Mouse (Mus musculus) kidney, adult 11 months (tissue): ENCODE measurements around the gene Atg4d.
"Not testable (repeated sequence)": the region's sequence is repeated elsewhere in the genome, so short reads cannot be mapped to it uniquely, and the experiment has no call there.

Experiments
- DNase-seq: peaks from one replicate; pipeline ENCODE4 v3.0.0; 2022

The Atg4d gene

DNA sequence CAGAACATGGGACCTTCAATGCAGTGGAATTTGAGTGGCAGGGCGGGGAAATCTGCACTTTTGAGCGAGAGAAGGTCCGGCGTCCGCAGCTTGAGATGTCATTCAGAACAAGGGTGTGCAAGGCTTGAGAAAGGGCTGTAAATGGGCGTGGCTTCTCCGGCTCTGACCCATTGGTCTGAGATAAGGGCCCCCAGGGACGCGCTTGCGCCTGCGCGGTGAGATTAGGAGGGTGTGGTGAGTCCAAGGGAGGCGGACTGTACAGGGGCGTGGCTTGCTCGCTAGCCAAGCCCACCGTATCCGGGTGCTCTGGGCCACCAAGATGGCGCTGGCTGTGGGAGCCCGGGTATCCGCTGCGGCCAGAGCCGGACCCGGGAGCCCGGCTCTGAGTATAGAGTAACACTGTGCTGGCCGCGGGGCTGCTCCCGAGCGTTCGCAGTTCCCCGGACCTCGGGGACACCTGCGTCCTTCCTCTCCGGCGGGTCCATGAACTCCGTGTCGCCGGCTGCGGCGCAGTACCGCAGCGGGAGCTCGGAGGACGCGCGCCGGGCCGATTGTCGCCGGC, at the start of gene Atg4d:
Gene Atg4d (plus strand): TSS at position 294 of the 562 bp plus-strand sequence.
- peak; percentile 99 for DNase-seq

DNA sequence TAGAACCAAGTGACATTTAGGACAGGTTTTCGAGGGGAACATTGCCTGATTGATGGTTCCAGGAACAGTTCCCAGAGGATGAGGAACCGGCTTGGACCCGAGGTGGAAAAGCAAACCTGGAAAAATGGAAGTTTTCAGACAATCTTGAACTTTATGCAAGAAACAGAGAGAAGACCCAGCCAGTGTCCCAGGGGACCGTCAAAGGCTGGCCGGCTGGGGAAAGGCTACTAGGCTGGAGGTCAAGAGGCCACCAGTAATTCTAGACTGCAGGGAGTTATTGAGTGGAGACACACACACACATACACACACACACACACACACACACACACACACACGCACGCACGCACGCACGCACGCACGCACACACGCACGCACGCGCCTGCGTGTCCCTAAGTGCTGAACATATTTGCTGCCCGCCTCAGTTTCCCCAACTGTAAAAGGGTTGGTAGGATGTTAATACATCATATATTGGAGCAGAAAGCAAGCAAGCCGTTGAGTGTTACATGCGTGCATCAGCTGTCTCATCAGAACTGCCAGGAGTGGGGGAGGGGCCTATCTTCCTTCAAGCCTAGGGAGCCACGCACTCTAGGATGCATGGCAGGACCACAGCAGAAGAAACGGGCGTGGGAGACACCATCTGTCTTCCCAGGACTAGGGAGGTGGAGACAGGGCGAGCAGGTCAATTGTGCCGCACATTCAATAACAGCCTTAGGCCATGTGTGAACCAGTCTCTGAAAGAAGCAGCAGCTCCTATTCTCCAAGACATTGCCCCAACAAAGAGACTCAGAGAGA, 48.8 kb upstream of the Atg4d start:
- DNase-seq, result no peak

DNA sequence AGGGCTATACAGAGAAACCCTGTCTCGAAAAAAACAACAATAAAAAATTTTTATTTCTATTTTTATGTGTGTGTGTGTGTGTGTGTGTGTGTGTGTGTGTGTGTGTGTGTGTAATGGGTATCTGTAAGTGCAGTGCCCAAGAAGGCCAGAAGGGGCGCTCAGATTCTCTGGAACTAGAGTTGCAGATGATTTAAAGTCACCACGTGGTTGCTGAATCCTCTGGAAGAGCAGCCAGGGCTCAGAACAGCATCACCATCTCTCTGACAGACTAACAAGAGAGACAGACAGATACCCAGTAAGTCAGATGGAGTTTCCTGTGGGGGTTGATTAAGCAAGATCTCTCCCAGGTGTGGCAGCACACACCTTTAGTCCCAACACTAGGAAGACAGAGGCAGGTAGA, 45.3 kb upstream of the Atg4d start:
- DNase-seq, result no peak

DNA sequence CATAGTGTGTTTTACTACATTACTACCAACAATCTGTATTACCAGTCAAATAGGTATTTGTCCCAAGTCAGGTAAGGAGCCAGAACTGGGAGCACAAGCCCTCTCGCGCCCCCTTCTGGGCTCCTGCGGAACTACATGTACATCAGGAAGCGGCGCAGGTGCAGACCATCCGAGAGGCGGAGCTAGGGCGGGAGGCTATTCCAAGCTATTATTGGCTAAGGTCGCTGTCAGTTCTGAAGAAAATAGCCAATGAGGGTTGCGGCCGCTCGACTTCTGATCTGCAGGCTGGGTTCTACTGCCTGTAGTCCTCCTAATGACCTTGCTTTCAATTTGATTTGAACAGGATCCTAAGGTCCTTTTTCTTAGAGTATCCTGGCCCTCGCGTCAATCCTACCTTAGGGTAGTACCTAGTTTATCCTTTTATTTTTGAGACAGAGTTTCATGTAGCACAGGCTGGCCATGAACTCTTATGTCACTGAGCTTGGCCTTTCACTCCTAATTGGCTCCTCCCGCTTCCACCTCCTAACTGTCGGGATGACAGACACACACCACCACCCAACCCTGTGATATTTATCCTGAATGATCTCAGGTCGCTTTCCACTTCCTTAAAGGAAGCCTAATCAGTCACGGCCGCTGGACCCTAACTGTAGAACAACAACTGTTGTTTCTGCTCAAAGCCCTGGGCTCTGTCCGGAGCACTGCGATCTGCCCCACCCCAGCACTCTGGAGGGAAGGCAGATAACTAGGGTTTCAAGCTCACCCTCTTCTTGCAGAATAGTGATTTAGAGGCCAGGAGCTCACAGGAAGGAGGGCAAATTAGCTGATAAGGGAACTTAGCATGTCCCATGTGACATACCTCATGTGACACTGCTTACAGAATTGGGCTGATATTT, 44.4 kb upstream of the Atg4d start:
- peak; percentile 96 for DNase-seq

DNA sequence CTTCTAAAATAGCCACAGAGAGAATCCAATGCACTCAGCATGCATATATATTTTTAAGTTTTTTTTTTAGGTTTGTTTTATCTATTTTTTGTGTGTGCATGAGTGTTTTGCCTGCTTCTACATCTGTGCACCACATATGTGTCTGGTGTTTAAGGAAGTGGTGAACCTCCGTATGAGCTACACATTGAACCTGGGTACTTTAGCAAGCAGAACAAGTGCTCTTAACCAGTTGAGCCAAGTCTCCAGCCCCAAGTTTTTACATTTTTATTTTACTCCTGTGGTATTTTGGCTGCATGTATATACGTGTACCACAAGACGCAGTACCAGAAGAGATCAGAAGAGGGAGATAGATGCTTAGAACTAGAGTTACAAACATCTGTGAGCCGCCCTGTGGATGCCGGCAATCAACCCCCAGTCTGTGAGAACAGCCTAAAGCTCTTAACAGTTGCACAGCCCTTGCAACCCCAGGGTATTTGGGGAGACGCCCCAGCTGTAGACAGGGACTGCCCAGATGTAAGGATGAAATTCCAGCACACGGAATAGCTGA, 43.6 kb upstream of the Atg4d start:
- DNase-seq, result no peak

DNA sequence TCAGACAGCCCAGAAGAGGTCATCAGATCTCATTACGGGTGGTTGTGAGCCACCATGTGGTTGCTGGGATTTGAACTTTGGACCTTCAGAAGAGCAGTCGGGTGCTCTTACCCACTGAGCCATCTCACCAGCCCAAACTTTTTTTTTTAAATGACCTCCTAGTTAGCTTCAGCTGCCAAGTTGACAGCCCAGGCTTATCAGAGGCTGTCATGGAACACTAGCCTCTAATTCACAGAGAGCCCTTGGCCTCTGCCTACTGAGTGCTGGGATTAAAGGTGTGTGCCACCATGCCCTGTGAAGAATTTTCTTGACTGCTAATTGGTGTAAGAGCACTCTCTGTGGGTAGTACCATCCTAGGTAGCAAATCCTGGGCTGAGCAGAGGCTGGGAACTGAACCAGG, 41.6 kb upstream of the Atg4d start:
- not testable (repeated sequence) for DNase-seq

DNA sequence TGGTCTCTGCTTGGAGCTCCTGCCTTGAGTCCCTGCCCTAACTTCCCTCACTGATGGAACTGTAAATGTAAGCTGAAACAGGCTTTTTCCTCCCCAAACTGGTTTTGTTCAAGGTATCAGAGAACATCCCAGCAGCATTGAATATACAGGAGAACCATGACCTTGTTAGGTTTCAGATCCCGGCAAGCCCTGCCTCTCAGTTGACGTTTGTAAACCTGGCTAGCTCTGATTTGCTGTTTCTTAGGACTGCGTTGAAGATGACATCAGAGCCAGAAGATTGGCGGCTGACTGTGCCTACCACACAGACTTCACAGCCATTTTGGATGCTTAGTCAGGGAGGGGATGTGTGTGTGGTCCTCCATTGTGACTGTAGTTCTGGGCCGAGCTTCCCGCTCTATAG, 41.2 kb upstream of the Atg4d start:
- no peak for DNase-seq

DNA sequence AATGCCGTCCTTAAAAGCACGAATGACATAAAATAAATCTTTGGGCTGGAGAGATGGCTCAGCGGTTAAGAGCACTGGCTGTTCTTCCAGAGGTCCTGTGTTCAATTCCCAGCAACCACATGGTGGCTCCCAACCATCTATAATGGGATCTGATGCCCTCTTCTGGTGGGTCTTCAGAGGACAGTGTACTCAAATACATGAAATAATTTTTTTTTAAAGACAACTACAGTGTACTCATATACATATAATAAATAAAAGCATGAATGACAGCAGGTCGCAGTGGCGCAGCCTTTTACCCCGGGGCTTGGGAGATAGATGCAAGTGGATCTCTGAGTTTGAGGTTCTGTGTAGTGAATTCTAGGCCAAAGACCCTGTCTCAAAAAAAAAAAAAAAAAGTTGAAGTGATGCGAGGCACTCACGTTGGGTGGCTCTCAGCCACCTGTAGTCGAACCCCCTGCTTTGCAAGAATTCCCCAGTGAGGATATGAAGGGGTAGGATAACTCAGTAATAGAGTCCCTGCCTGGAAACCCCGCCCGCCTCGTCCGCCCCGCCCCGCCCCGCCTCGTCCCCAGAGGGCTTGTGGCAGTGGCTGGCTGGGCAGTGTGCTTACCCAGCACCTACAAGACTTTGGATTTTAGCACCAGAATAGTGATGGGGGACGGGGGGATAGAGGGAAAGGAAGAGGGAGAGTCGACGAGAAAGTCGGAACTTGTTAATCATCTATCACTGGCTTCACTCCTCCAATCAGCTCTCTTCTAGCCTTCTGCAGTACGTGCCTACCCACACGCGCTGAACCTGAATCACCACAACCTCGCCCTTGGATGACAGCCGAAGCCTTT, 40.3 kb upstream of the Atg4d start:
- DNase-seq, result peak; percentile 44

DNA sequence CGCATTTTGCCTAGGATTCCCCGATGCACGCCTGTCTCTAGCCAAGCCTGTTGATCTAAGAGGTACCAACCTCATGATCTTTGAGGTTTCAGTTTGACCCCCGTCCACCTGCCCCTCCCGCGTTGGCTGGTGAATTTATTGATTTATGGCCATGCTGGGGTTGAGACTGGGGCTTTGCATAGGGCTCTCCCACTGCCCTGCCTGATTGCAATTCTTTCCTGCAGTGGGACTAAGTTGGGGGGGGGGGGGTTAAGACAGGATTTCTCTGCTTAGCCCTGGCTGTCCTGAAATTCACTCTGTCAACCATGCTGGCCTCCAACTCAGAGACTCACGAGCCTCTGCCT, 39.7 kb upstream of the Atg4d start:
- DNase-seq, result no peak

DNA sequence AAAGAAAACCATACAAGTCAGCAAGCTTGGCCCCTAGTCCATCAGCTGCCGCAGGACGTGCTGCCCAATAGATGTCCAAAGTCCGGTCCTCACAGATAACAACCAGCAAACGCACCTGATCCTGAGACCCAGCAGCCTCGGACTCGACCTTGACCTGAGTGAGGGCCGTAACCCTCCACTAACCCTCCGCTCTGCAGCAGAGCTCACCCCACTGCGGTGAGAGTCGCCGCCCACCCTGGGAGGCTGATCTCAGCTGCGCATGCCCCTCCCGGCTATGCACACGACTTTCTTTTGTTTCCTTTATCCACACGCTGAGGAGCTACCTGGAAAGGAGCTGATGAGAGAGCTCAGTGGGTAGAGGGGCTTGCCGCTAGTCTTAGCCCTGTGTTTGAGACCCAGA, 37.8 kb upstream of the Atg4d start:
- DNase-seq, result no peak

DNA sequence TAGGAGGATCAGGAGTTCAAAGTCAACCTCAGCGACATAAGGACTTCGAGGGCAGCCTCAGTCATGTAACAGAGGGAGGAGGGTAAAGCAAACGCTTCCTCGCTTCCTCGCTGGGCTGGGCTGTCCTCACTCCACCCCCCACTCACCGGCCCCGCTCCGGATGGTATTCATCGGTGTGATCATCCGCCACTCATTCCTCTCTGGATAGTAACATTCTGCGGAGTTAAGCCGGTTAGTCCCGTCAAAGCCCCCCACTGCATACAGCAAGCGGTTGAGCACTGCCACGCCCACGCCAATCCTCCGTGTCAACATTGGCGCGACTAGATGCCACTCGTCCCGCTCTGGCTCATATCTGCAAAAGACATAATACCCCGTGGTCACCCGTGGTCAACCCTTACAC, 33.5 kb upstream of the Atg4d start:
- DNase-seq, result no peak

DNA sequence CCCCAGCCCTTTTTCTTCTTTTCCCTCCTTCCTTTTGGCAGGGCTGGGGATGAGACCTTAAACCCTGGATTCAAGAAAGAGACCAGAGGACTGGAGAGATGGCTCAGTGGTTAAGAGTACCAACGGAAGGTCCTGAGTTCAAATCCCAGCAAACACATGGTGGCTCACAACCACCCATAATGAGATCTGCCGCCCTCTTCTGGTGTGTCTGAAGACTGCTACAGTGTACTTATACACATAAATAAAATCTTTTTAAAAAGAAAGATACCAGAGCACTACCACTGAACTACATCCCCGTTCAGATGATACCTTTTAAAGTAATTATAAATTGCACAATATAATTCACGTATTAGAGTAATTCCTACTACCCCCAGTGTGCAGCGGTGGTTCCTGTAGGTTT, 32.2 kb upstream of the Atg4d start:
- DNase-seq, result no peak

DNA sequence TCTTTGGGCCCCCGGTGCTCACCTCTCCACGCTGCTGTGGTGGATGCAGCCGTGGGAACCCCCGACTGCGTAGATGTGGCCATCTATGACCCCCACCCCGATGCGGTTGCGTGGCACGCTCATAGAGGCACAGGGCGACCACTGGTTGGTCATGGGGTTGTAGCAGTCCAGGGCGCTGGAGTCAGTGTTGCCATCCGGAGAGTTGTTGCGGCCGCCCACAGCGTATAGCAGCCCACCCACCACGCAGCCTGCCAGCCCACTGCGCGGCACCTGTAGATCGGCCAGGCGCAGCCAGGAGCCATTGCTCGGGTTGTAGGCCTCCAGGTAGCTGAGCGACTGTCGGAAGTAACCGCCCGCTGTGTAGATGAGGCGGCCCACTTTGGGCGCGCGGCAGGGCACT, 31.7 kb upstream of the Atg4d start:
- no peak for DNase-seq

DNA sequence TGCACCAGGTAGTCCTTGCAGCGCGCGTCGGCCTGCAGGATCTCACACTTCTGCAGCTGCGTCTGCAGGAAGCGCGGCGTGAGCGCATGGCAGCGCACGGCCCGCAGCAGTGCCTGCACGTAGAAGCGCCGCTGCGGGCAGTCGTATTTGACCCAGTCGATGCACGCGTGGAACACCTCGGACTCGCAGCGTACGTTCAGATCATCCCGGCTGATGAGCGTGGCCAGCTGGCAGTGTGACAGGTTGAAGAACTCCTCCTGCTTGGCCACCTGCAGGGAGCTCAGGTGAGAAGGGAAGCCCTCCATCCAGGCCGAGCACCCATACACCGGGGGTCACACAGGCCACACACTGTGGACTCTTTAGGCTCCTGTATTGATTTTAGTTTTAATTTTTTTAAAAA, 31.3 kb upstream of the Atg4d start:
- no peak for DNase-seq

DNA sequence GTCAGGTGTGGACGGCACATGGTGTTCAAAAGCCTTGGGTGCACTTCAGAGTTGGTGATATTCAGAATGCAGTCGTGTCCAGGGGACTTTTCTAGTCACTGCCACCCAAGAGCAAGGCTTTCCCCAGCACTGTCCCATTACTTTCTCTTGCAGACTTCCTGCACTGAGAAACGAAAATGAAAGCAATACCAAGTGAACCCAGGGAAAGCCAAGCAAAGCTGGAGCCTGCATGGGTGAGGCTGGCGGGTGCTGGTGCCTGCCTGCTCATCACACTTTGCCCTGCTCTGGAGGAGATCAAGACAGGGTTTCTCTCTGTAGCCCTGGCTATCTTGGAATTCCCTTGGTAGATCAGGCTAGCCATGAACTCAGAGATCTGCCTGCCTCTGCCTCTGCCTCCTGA, 29.8 kb upstream of the Atg4d start:
- no peak for DNase-seq

DNA sequence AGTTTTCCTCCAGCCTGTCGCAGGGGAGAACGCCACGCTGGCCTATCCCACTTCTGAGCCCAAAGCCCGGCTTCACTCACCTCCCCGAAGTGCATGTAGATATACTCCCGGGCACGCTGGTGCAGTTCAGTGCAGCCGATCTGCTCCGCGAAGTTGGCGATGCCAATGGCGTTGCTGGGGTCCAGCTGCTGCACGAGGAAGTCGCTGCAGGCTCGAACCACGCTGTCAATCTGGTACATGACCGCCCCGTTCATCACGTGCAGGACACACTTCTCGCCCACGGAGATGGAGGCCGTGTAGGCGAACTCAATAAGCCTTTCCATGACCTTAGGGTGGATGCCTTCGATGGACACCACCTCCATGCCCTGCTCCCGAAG, 28.1 kb upstream of the Atg4d start:
- DNase-seq, result no peak

DNA sequence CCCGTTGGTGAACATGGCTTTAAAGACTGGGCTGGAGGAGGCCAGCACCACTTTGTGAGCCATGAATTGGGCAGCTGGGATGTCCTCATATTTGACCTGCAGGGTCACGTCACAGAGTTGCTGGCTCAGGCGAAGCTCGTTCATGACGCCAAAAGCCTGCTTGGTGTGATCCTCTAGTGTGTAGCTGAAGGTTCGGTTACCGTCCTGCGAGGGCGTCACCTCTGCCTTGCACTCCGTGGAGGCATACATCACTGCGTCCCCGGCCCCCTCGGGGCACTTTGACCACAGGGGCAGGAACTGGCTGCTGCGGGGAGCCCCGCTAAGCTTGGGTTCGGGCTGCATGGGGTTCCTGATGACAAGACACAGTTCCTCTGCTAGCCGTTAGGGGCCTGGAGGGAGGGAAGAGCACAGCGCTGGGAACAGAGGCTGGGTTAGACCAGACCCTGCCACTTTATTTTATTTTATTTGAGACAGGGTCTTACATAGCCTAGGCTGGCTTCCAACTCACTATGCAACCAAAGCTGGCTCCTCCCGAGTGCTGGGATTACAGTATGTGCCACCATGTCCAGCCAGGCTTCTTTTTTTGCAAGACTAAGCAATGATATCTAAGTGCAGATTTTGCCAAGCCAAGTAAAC, 27.6 kb upstream of the Atg4d start:
- no peak for DNase-seq

DNA sequence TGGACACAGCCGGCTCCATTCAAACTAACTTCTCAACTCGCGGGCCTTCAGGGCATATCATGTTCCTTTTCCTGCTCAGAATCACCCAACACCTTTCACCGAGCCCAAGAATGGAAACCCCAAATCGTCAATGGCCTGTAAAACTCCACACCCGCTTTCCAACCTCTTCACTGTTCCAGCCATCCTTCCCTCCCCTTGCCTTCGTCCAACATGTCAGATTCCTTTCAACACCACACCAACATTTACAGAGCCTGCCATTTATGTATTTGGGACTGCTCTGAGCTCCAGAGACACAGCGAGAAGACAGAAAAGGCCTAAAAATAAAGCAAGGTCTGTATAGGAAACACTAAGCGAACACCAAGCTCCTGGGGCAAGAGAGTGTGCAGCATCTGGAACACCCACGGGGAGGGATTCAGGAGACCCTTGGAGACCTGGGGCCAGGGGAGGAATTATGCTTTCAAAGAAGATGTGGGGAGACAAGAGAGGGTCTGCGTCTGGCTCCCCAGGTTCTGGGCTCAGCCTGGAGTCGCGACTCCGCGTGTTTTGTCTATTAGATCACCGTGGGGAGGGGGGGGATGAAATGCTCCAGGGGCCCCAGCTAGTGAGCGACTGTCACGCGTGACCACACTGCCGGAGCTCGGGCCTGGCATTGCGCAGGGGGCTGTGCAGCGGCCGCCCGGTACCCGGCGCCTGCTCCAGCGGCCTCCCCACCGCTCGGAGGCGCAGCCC, 26.9 kb upstream of the Atg4d start:
- no peak for DNase-seq

DNA sequence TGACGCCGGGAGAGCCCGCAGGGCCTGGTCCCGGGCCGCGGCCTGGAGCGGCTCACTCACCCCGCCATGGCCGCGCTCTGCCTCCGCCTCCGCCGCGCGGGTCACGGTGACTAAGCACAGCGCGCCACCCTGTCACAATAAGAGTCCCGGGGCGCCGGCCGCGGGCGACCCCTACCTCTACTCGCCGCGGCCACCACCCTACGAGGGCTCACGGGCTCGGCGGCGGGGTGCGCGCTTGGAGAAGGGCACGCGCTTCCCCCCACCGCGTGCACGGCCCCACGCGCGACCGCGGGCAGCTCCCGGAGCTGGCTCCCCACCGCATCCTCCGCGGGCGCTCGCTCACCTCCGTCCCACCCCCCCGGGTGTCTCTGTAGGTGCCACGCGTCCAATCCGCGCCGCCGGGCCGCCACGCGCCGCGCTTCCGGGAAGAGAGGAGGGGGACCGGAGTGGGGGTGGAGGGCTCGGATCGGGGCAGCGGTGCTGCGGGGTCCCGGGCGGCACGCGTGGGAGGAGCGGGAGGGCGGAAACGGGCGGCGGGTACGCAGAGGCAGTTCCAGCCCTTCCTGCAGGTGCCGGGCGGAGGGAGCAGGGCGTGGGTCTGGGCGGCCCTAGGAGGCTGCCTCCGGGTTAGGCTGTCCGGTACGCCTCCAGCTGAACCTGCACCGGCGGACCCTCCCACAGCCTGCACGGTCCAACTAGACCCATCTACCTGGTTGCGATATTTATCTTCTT, 26.2 kb upstream of the Atg4d start, which contains the start of gene Keap1:
Gene Keap1 (minus strand): TSS at position 629 of the 732 bp plus-strand sequence.
- DNase-seq, result peak; percentile 78

DNA sequence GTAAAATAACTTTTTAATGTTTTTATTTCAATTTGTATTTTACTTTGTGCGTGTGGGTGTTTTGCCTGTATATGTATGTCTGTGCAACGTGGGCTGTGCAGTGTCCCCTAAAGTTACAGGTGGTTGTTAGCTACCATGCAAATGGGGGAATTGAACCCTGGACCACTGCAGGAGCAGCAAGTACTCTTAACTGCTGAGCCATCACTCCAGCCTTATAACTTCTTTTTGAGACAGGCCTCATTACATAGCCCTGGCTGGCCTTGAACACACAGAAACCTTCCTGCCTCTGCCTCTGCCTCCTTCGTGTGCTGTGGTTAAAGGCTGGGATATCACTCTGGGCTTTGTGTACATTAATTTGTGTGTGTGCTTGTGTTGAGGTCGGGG, 25.6 kb upstream of the Atg4d start:
- no peak for DNase-seq

DNA sequence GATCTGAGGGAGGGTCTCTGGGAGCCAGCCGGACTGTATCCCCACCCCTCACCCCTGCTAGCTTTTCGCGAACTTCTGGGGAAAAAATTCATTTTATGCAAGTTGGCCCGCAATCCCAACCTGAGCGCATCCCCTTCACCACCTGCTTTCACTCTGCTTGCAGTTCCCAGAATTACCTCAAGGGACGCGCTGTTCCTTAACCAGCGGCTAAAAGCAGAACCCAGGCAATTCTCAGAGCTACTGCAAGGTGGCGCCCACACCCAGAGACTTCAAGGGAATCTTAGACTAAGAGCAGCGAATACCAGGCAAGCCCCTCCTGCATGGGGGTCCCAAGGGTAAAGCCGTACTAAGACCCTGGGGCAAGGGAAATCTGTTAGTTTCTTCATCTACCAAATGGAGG, 23.8 kb upstream of the Atg4d start:
- DNase-seq, result peak; percentile 76
